Mouse (Mus musculus): ENCODE data around the gene Plxna4.

- TF ChIP-seq CTCF (IDR thresholded peaks at IDR 0.05; ENCODE audit: borderline replicate concordance, insufficient read depth, low read length) (no peak), POLR2A (IDR thresholded peaks at IDR 0.05; ENCODE audit: low read depth, low read length) (no peak)
Observed at GRCm38 (mm10) chr6:32210139-32210538, 377.9 kb downstream of the Plxna4 start.
